Mouse (Mus musculus): ENCODE results near the gene Fam210b.
A peak's percentile ranks its signal among the peaks of the same experiment; 100 is the strongest.

The Fam210b gene

DNA sequence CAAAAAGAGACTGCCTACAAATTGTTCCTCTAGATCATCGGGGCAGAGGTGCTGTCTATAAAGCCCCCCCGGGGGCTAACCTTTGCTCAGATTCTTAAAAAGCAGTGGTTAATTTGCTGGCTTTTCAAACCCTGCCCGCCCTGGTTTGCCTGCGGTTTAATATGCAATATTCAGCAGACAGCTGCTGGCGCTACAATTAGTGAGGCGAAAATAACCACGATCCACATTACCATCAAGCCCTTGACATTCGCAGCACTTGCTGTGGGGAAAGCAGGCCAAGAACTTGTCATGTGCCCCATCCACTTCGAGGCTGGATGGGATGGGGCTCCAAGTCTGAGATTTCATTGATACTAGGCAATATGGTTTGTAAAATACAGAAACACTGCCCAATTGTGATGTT, 7.9 kb downstream of the Fam210b start:
- no peak for DNase-seq

DNA sequence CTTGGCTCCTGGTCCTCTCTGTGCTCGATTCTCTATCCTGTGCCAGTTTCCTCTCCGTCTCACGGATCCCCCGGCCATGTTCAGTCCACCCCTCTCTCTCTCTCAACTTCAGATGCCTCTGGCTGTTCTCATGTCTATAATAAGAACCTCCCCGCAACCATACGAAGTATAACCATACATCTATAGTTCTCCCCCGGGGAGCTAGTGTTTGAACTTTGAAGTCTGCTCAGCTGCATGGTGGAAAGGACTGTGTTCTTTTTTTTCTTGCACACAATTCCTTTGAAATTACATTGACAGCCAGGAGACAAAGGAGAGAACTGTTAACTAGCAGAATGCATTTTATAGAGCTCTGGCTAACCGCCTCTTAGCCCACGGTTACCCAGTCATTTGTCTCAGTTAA, 9.4 kb downstream of the Fam210b start:
- DNase-seq: no peak

DNA sequence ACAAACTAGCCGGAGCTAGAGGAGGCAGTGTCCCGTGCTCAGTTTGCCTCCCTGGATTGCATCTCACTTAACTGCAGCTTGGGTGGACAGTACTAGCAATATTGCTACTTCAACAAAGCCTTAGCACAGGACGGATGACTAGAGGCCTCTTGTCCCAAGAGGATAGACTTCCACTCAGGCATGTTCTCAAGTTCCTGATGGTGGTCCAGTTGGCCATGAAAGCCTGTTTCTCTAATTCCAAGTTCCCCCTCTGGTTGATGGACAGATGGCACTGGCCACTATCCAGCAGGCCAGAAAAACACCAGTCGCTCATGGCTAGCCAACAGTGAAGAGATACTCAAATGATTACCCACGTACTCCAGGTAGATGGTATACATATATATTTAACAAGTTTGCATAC, 10.5 kb downstream of the Fam210b start:
- DNase-seq: no peak

DNA sequence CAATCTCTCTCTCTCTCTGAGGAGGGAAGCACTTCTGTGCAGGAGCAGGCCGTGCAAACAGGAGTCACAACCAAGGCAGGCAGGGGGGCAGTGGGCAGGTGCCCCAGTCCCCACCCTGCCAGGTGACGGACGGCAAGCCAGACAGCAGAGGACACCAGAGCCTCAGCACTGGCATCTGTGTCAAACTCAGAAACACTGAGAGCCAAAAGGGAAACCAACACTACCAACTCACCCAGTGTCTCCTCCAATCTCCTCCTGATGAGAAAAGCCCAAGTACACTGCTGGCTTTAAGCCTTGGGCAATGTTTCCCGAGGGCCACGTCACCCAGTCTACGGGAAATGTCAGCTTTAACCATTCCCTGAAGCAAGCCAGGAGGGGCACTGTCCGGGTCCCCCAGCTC, 17.8 kb downstream of the Fam210b start:
- no peak for DNase-seq

DNA sequence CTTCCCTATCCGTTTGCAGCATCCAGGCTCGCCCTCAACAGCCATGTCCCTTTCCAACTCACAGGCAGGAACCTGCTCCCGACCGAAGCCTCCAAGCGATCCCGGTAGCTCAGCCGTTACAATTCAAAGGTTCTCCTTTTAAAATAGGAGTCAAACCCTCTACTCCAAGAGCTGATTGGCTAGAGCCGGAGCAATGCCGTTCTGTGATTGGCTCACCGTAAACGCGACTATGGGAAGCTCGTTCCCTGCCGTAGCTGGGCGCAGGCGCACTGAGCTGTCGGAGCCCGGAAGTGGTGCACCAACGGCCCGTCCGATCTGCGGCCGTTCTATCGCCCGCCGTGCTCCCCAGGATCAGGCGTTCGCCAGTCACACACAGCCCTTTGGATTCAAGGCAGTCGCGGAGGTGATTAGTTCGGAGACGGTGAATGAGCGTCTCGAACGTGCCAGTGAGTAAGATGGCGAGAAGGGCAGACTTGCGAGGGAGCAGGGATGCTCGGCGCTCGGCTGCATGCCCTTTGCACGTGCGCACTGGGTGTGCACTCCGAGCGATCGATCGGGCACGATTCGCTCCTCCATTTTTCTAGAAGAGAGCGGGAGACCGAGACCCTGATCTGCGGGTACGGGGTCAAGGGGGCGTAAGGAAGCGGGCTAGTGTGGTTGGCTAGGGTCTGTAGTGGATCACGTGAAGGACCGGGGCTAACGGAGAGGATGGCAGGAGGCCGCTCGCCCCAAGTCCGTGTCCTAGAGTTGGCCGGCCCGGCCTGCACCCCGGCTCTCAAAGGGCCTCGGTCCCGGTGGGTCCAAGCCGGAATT, 25.3 kb downstream of the Fam210b start, which contains the start of the genes Aurka and Cstf1:
Gene Aurka (minus strand): TSS at position 125 of the 813 bp plus-strand sequence.
Gene Cstf1 (plus strand): TSS at position 271 of the 813 bp plus-strand sequence.
- peak; percentile 96 to 98 for DNase-seq

DNA sequence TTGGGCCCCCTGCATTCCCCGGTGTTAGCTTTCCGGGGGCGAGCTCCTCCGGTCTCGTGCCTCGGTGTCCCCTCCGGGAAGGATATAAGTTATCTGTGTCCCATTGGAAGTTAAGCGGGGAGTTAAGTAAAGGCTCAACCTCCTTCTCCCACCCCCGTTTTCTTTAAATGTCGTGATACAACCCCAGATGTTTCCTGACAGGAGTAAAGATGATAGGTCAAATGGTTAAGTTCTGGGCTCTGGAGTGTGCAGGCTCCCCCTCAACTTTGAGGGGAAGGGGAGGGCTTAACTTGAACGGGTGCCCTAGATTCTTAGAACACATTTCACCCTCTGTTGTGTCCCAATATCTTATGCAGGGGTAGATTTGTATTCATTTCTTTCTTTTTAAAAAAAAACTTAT, 25.9 kb downstream of the Fam210b start:
- no peak for DNase-seq

DNA sequence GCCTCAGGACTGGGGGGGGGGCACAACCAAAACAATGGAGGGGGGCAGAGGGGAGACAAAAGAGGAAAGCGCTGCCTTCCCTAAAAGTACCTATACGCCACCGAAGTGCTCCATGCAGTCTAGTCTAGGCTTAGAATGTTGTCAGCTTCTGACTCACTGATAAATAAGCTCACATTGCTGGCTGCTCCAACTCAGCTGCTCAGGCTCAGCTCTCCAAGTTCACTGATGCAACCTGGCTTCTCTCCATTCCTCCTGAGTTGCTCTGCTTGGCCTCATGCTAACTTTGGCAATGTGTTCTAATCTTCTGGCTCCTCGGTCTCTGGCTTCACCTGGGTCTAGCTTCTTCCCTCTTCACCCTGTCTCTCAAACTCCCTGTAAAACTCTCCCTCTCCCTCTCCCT, 31.2 kb downstream of the Fam210b start:
- DNase-seq: no peak

DNA sequence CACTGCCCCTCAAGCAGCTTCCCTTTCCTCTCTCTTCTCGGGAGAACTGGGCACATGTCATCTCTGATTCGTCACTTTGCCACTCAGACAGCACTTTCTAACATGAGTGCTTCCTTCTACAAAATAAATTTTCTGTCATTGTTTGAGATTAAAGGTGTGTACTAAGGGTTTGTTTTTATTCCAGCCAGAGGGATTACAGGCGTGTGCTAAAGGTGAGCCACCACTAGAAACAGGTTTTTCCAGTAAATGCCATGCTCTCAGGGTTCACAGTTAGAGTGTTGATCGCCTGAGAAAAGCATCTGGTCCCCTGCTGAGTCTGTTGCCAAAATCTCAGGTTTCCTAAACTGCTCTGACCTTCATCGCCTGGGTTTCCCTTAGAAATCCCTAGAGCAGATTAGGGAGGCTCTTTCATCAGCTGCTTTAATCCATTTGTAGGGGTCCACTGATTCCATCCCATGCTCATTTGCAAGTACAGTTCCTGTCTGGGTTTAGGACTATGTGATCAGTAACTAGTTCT, 31.7 kb downstream of the Fam210b start:
- DNase-seq: no peak

DNA sequence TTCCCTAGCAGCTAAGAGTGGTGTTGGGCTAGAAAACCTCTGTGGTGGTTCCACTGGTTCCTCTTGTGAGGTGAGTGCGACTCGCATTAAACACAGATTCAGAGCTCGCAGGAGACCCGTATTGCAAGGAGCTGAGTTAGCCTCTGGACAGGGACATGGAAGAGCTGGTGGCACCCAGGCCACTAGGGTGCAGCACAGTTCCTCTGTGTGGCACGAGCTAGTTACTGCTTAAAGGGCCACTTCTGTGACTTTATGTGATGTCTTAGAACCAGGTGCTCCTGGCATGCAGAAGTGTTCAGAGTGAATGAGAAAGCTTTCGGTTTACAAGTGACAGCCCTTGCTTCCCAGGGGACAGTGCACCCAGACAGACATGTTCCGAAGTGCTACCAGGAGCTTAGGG, 33.0 kb downstream of the Fam210b start:
- peak in 1 of 2 experiments; percentile 19 for DNase-seq

DNA sequence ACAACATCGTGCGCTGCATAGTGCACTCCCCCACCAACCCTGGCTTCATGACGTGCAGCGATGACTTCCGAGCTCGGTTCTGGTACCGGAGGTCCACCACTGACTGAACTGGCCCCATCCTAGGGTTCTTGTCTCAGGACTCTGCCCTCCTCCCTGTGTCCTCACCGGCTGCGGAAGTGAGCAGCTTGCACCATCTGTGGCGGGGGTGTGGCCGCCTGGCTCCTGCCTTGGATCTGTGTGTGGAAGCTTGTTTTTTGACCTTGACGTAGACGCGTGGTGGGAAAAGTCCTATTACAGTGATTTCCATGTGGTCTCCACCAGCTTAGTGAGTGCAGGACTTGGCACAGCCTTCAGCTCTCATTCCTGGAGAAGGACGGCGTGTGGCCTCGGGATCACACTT, 35.1 kb downstream of the Fam210b start:
- DNase-seq: no peak

DNA sequence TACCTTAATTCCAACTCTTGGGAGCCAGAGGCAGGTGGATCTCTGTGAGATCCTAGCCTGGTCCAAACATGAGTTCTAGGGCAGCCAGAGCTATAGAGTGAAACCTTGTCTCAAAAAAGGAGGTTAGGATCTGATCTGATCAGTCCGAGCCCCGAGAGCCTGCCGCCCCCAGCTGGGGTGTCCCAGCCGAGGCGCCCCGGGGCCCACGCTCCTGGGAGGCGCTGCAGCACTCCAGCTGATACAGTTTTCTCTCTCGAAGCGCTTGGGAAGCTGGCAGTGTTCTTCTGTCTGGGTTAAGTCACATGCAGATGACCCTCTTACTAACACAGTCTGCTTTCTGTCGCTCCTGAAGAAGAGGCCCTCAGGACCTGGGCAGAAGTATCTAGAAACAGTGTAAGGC, 36.0 kb downstream of the Fam210b start:
- DNase-seq: no peak

DNA sequence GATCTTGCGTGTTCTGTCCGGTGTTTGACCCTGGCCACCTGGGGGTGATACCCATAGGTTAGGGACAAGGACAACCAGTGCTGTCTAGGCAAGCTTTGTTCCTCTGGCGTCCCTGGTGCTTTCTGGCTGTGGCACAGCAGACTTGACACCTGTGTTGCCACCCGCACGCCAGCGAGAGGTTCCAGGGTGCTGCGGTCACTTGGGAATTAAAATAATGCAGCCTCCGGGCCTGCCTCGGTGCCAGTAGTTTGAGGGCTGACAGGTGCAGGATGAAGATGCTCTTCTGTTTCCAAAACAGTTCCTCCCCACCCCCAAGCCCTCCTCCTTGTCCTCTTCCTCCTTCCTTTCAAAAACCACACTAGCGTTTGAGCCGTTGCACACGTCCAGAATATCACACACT, 36.5 kb downstream of the Fam210b start:
- DNase-seq: no peak

DNA sequence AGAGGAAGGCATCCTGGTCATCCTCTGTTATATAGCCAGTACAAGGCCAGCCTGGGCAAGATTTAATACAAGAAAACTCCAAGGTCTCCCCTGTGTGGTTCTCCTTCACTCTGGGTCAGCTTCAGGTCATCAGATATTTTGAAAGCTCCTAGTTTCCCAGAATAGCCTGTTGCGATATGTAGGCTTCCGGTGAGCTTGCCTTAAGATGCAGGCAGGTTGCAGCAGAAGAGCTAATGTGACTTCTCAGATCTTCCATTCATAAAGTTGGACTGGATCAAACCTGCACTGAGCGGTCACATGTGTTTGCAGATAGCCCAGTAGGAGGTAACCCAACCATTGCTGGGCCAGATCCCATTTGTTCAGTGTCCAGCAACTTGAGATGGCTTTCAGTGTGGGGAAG, 39.4 kb downstream of the Fam210b start:
- no peak for DNase-seq

DNA sequence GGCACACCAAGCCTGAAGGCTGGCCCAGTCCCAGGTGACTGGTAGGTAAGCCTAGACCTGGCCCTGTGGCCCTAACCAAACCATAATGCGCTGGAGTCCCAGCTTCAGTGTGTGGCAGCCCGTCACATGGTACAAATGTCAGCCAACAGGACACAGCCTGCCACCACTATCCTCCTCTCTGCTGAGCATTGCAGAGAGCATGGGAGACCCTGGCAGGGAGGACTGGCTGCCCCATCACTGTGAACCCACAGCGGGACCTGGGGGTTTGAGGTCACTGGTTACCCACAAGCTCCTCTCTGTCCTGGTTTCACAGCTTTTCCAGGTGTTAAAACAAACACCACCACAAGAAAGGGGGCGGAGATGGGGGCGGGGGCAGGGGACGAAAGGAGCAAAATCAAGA, 45.0 kb downstream of the Fam210b start:
- no peak for DNase-seq

DNA sequence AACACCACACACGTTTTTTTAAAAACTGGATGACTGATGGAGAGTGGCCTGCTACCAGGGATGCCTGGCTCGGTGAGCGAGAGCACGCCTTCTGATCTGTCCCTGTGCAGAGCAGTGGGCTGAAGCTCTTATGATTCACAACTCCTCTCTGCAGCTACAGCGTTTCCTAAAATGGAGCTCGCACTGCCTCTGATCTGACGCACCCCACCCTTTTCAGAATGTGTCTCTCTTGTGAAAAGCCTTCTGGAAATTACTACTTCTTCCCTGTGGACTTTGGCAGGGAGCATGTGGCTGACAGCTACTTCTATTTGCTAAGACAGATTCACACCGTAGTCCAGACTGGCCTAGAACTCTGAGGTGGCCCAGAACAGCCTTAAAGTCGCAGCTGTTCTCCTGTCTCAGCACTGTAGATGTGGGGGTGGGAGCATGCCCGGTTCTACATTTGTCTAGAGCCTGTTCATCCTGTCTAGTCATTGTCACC, 46.7 kb downstream of the Fam210b start:
- no peak for DNase-seq

DNA sequence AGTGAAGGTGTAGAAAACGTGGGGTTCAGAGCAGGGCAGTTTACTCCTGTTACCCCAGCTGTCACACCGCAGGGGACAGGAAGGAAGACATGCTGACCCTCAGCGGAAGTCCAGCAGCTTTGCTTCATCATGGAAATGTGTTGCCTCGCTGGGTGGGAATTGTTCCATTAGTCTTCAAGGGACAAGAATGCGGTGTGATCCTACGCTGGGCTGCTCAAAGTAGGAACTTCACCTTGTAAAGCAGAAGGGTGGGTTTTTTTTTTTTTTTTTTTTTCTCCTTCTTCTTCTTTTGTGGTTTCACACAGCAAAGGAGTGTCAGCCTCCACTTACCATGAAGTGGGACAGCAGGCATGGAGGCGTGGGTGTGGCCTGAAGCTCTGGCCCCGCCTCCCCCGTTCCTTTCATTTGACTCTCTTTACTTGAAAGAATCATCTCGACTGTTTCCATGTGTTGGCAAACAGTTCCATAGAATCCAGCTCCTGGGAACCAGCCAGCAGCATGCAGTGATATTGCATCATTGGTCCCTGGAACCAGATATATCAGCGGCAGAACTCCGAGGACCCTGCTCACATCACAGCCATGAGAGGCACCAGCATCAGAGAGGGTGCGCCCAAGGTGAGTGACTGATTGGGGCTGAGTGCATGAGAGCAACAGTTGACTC, 48.2 kb downstream of the Fam210b start, which contains the start of gene Cass4:
Gene Cass4 (plus strand): TSS at position 404 of the 661 bp plus-strand sequence.
- DNase-seq: no peak

DNA sequence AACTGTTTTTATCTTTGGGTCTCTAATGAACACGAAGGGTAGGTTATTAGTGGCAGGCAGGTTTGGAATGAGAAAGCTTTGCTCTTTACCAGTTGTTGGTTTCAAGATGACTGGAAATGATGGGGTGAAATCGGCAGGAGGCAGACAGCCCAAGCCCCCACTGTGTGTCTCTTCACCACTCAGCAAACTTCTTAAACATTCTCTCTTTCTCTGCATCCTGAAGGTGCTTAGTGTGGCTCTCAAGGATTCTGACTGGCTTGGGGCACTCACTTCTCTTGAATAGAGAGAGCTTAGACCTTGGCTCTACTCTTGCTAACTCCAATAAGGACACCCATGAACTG, 48.7 kb downstream of the Fam210b start:
- no peak for DNase-seq

DNA sequence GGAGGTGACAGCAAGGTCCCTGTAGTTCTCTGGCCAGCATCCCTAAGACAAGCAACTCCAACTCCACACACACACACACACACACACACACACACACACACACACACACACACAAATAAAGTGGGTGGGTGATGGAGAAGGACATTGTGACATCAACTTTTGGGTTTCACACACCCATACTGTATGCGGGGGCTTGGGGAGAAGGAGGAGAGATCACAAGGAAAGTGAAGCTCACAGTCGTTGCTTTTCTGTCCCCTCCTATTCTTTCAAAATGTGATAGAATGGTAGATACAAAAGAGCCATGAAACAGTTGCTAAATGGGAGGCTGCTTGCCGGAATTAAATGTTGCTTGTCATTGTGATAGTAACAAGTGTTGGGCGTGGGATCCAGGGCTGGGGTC, 49.3 kb downstream of the Fam210b start:
- no peak for DNase-seq

DNA sequence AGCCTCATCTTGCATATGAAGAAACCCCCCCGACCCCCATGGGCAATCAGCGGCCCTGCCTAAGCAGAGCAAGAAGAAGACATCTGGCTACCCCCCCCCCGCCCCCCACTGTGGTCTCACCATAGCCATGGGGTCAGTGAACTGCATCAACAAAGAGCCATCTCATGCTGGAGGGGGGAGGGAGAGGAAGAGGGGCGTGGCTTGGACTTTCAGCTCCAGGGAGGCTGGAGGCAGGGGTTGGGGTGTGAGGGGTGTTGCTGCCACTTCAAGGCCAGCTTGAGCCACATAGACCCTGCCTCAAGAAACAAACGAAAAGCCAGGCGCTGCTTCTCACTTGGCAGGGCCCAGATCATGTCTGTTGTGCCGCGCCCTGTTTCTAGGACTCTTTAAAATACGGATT, 50.6 kb downstream of the Fam210b start:
- DNase-seq: no peak

DNA sequence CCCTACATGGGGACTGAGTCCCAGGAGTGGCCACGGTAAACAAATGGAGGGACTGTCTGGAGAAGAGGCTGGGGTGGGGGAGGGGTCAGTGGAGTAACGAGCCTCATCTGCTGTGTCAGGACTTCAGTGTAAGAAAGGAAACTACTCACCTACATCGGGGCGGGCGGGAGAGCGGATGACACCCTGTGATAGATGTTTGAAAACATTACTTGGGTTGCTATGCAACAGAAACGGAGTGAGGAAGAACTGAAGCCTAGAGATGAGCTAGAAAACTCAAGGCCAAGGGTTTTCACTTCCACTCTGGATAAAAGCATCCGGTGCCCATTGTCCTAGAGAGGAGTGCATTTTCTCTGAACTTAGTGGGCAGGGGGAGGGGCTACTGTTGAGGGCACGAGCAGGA, 54.5 kb downstream of the Fam210b start:
- no peak for DNase-seq

DNA sequence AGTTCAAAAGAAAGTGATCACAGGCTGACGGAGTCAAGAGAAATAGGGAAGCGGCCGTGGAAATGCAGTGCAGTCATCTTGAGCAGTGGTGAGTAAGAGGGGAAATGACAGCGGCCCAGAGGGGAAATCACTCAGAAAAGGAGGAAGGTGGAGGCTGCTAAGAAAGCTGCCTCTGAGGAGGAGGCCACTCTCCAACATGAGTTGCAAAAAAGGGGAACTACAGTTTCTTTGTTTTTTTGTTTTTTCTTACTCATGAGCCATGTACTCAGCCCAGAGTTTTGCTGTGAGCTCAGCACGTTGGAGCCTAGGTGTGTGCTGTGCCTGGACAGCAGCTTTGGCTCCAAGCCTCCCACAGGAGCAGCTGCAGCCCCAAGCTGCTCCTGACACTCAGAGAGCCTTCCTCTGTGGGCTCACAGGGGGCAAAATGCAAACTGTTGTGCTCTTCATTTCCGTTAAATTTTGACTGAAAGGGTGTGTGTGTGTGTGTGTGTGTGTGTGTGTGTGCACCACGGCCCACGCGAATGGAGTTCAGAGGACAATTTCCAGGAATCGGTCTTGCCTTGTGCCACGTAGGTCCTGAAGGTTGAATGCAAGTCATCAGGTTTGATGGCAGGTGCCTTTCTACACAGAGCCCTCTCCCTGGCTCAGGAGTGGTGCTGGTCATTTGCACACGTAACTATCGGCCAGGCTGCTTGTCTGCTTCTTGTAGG, 55.9 kb downstream of the Fam210b start:
- DNase-seq: no peak

DNA sequence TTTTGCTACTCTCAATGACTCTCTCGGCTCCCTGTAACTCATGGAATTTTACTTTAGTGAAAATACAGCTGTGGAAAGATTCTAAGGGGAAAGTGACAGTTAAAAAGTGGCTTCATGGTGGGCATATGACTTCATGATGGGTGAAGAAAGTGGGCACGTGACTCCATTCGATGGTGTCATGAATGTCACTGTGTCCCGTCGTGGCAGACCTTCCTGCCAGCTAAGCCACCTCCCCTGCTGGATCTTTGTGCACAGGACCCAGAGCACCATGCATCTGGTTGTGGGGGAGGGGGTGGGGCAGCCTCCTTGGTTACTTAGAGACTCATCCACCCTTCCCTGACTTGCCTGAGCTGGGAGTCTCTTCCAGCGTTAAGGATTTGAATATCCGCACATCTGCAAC, 58.9 kb downstream of the Fam210b start:
- DNase-seq: no peak

DNA sequence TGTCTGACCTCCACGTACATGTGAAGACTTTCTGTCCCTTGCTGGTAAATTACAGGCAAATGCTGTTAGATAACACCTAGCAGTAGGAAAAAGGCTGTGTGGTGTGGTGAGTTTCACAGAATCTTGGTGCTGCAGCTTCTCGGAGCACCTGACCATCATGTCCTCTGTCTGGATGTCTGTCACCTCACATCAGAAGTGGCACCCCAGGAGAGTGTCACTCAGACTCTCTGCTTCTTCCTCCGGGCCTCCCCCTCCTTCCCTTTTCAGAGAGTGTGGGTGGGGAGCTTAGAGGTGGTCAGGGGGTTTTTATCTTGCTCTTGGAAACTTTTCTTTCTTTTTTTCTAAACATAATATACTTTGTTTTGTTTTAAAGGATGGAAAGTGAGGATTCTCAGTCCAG, 59.6 kb downstream of the Fam210b start:
- DNase-seq: no peak

Measured in cerebellum, postnatal 25 days (tissue).